Mouse (Mus musculus): ENCODE measurements around the gene Kdelr3. TPM values are rescaled to one million over a fixed set of nuclear protein-coding genes. Genes with fewer than 3 reads are reported as not detected.

The Kdelr3 gene
- polyA plus RNA-seq (2017; shearing (Covaris generic)) = not detected

DNA sequence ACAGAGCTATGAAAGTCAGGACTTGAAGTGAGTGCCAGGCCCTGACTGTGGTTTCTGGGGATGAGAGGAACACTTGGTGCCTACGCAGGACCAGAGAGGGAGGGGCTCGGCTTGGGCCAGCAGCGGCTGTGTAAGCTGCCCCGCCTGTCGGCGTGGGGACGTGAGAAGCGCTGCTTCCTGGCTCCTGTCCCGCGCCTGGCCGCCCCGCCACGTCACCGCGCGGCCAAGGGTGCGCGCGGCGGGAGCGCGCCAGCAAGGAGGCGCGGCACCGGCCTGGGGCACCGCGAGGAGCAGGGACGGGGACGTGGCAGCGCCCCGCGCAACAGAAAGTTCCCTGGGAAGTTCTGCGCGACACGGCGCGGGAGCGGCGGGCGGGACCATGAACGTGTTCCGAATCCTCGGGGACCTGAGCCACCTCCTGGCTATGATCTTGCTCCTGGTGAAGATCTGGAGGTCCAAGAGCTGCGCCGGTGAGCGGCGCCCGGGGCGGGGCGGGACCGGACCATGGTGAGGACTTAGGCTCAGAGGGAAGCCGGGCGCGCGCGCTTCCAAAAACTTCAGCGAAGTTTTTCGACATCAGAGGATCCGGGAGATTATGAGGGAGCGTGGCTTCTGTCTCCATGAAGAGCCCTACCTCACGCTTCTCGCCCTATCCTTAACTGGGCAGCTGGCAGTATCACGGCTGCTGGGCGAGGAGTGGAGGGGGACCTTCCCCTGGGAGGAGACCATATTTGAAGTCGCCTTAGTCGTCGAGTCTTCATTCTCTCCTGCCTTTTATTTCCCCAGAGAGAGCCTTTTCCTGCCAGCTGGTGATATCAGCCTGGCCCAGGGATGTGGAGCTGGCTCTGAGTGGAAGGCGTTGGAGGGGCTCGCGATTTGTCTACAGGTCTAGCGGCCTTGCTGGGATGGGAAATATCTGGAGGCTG is at the start of gene Kdelr3:
Gene Kdelr3 (plus strand): TSS at position 241 of the 926 bp plus-strand sequence.

GRCm38 (mm10) chr15:79504707-79505452 is 11.3 kb upstream of the Kdelr3 start, which contains the start of gene Kcnj4:
Gene Kcnj4 (minus strand): TSS chr15:79505241.

GRCm38 (mm10) chr15:79546410-79547288 is 30.4 kb downstream of the Kdelr3 start, which contains the start of gene Ddx17:
Gene Ddx17 (minus strand): TSS chr15:79546741.

Other genes with a start within 250 kb of the Kdelr3 start
- 1.9 TPM for gene Baiap2l2, start 230.9 kb upstream of the Kdelr3 start, polyA plus RNA-seq (2017; shearing (Covaris generic))
- 12.1 TPM for gene Pla2g6, start 188.0 kb upstream of the Kdelr3 start, polyA plus RNA-seq (2017; shearing (Covaris generic))
- gene Maff, start 169.8 kb upstream of the Kdelr3 start, polyA plus RNA-seq (2017; shearing (Covaris generic)) = 51.4 TPM
- 45.5 TPM for gene Tmem184b, start 112.8 kb upstream of the Kdelr3 start, polyA plus RNA-seq (2017; shearing (Covaris generic))
- gene Csnk1e, start 60.8 kb upstream of the Kdelr3 start, polyA plus RNA-seq (2017; shearing (Covaris generic)) = 102 TPM
- gene Kcnj4, start 11.2 kb upstream of the Kdelr3 start, polyA plus RNA-seq (2017; shearing (Covaris generic)) = 0.46 TPM
- gene Ddx17, start 30.3 kb downstream of the Kdelr3 start, polyA plus RNA-seq (2017; shearing (Covaris generic)) = 17.0 TPM
- not detected for gene Dmc1, start 88.7 kb downstream of the Kdelr3 start, polyA plus RNA-seq (2017; shearing (Covaris generic))
- 0.88 TPM for gene Fam227a, start 142.5 kb downstream of the Kdelr3 start, polyA plus RNA-seq (2017; shearing (Covaris generic))
- 2.9 TPM for gene Cby1, start 142.8 kb downstream of the Kdelr3 start, polyA plus RNA-seq (2017; shearing (Covaris generic))
- gene Tomm22, start 154.4 kb downstream of the Kdelr3 start, polyA plus RNA-seq (2017; shearing (Covaris generic)) = 156 TPM
- gene Josd1, start 171.5 kb downstream of the Kdelr3 start, polyA plus RNA-seq (2017; shearing (Covaris generic)) = 49.7 TPM
- 115 TPM for gene Gtpbp1, start 174.4 kb downstream of the Kdelr3 start, polyA plus RNA-seq (2017; shearing (Covaris generic))
- 43.2 TPM for gene Sun2, start 226.1 kb downstream of the Kdelr3 start, polyA plus RNA-seq (2017; shearing (Covaris generic))

Data from effector memory CD4-positive, alpha-beta T cell, adult 7 months (primary cell).